Mouse (Mus musculus) cerebellum, postnatal 4 days (tissue): ENCODE data around the gene Zfp595.
"Not testable (repeated sequence)": the region's sequence is repeated elsewhere in the genome, so short reads cannot be mapped to it uniquely, and the experiment has no call there.

Source experiments
- DNase-seq, 2 experiments: peaks; one replicate each; pipeline ENCODE4 v3.0.0; 2022; ENCODE audit warnings: low spot score in 2 of 2, mixed read lengths in 1 of 2

Gene Zfp595

GRCm38 (mm10) chr13:67332019-67332724 is at the start of gene Zfp595:
Zfp595 (minus strand) TSS chr13:67332570.
- peak; percentile 22 to 52 for DNase-seq

- DNase-seq = not testable (repeated sequence)
Measured at GRCm38 (mm10) chr13:67376255-67376654, 43.9 kb upstream of the Zfp595 start.

DNA sequence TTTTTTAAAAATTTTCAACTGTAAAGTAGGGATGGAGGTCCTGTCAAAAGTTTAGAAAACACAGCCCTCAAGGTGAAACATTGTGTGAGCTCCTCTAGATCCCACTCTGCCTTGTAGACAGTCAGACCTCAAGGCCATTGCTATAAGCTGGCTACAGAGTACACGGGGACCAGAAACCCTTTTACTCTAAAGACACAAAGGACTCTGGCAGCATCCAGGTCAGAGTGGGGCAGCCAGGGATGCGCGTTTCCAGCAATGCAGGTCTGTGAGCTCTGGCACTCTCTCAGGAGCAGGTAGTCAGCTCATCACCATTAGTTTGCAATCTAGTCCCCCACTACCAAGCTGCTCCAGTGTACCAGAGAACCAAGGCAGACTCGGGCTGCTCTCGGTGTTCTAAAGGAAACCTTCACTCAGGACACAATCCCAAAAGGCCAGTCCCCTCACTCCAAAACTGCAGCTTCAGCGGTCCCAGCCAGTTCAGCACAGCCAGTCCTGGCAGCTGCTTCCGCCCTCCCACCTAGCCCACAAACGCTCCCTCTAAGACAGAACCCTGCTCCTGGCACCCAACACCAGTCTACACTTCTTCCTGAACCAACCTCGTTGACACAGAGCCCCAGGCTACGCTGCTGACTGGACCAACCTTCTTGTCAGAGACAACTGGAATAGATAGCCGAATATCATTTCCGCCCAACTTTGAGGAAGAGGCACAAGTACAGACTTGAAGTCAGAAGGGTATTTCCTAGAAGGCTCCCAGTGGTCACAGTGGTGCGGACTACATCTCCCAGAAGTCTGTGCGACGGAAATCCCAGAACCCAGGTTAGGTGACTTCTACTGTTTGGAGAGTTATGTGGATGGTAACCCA is 42.9 kb upstream of the Zfp595 start, which contains the start of the genes Gm28041 and Zfp456:
TSS of gene Gm28041 (minus strand) at position 684 of the 862 bp plus-strand sequence.
TSS of gene Zfp456 (minus strand) at position 761 of the 862 bp plus-strand sequence.
- DNase-seq = not testable (repeated sequence)

GRCm38 (mm10) chr13:67360131-67360744 is 27.9 kb upstream of the Zfp595 start, which contains the start of the genes Gm28044 and Zfp953:
Gm28044 (minus strand) TSS chr13:67360536.
Zfp953 (minus strand) TSS chr13:67360605.
- peak; percentile 69 to 78 for DNase-seq

GRCm38 (mm10) chr13:67351854-67352253 is 19.5 kb upstream of the Zfp595 start:
- DNase-seq = no peak

- no peak for DNase-seq
Measured at GRCm38 (mm10) chr13:67343422-67343821, 11.1 kb upstream of the Zfp595 start.

- DNase-seq = no peak
Measured at GRCm38 (mm10) chr13:67332877-67333276, 507 bp upstream of the Zfp595 start.

- no peak for DNase-seq
Measured at GRCm38 (mm10) chr13:67306718-67307117, 25.7 kb downstream of the Zfp595 start.

DNA sequence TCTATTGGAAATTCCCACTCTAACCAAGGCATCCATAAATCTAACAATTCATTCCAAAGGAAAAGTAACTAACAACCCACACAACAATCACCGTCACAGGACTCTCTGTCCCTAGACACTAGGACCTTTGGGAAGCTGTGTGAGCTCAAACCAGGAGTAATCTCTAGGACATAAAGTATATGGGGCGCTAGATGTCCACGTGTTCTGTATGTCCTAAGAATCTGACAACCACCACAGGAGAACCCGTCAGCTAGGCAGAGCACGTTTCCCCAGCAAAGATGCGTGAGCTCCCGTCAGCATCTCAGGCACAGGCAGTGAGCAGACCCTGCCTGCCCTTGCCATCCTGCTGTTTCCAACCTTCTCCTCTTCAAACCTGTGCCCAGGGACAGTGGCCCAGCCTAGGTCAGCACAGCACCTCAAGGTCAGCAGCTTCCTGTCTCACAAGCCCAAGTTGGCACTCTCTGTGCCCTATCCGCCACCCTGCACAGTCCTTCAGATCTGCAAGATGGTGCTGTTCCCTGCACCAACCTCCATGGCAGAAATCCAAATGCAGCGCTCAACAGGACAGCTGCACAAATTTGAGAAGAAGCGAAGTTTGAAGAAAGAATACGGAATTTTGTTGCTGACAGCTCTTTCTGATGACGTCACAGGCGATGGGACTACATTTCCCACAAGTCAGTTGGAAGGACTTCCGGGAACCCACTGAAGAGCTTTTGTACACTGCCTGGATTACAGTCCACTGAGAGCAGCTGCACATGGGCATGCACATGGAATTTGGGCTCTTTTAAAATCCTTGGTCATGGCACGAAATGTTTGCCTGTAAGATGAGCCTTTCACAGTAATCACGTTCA is 26.3 kb downstream of the Zfp595 start, which contains the start of gene Zfp457:
TSS of gene Zfp457 (minus strand) at position 664 of the 851 bp plus-strand sequence.
- DNase-seq = peak; percentile 48 to 77

DNA sequence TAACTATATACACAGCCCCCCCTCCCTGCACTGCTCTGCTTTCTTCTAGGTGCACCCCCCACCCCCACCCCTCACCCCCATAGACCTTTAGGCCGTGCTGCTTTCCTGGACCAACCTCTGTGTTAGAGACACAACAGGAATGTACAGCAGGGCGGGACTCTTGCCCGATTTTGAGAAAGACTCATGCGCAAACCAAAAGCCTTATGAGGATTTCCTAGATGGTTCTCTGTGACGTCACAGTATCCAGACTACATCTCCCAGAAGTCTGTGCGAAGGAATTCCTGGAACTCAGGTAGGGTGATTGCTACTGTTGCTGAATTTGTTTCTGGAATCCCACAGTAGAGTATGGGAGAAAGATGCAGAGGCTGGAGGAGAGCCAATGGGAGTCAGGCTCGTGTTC is 54.1 kb downstream of the Zfp595 start, which contains the start of gene Zfp458:
TSS of gene Zfp458 (minus strand) at position 153 of the 400 bp plus-strand sequence.
- no peak for DNase-seq

DNA sequence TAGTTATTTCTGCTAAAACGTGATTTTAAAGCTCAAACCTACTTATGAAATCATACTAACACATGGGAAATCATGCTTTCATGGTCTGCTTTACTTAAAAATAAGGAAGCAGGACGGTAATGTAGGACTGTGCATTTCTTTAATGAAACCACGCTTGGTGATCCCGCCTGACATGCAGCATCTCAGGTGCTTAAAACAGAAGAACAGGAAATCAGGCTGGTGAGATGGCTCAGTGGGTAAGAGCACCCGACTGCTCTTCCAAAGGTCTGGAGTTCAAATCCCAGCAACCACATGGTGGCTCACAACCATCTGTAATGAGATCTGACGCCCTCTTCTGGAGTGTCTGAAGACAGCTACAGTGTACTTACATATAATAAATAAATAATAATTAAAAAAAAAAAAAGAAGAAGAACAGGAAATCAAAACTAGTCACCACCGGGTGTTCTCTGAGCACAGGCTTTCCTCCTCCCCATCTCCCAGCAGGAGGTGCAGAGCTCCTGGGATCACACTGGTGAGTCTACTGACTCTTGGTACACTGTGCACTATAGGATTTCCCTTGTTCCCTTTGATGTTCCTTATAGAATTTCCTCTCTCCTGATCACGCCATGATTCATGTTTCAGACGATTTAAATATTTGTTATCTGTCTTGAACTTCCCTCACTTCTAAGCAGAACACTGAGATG is 62.8 kb downstream of the Zfp595 start:
- DNase-seq = not testable (repeated sequence)

GRCm38 (mm10) chr13:67268568-67269369 is 63.6 kb downstream of the Zfp595 start:
- DNase-seq = peak; percentile 33 to 47
